19 mouse cellular contexts compared by ENCODE assay signal in the genomic region with DNA sequence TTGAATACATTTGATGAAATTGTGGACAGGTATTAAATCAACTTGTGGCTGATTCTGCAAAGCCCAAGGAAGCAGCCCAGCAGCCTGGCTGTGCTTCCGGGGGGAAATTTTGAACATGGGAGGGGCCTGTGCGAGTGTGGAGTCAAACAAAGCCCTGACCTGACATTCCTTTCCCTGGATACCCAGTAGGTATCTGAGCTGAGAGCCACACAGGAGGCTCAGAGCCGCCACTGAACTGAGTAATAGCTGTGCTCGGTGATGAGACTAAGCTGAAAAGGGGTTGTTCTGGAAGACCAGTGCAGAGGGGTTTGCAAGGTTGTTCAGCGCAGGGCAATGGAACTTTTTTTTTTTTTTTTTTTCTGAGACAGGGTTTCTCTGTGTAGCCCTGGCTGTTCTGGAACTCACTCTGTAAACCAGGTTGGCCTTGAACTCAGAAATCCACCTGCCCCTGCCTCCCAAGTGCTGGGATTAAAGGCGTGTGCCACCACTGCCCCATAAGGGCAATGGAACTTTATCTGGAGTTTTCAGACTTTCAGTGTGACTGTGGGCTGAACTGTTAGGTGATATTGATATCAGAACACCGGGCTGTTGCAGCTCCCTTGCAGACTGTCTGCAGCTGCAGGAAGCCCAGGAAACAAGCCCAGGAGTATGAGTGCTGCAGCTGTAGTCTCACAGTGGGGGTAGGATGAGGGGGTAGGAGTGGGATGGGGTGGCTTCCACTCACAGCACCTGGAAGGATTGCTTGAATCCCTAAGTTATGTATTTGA. TPM values are rescaled to one million over a fixed set of nuclear protein-coding genes. Genes with fewer than 3 reads are reported as not detected.
DNase-seq lines count a peak whose midpoint lies in the region; ATAC-seq and TF ChIP-seq lines count a peak whose summit lies in the region.
"Had no signal": no experiment of that assay in that cellular context is flagged by ENCODE, and none has a peak within 500 bp of the region (broad histone marks: within the 10 kb centered on the region; RNA-seq: fewer than 3 reads in every experiment).

No protein-coding gene starts in this region.

- H3K9me3 ChIP-seq in lung, postnatal 0 days (ENCODE audit: low read length), result no peaks in the 10 kb centered on the region
- H3K9me3 ChIP-seq in embryonic facial prominence, embryonic 10.5 days, result peaks cover under 1% of the 10 kb centered on the region; the same call in 1 of the 2 replicates
- H3K9me3 ChIP-seq: embryonic facial prominence, embryonic 13.5 days had no signal

- ATAC-seq in lung, postnatal 0 days, result peak; percentile 26; the same call in 1 of the 2 replicates
- ATAC-seq: forebrain, postnatal 0 days had no signal

- DNase-seq in lung, postnatal 0 days (ENCODE audit: low spot score), result no peak
- DNase-seq in lung, postnatal 14 days, result no peak
- DNase-seq in embryonic facial prominence, embryonic 10.5 days (ENCODE audit: low spot score), result peak; percentile 43
- peak; percentile 17 for DNase-seq in lung, postnatal 36 days
- no peak for DNase-seq in layer of hippocampus, postnatal 10 days (ENCODE audit: low spot score in 2 of 2)
- DNase-seq in frontal cortex, postnatal 25 days (ENCODE audit: low spot score in 2 of 2), result no peak
- no peak for DNase-seq in left cerebral cortex, postnatal 36 days (ENCODE audit: low spot score in 2 of 2)
- DNase-seq: cerebellum, adult 11-12 months; forebrain, postnatal 0 days; kidney, adult 11 months; right cerebral cortex, adult 18-20 months; thymus, postnatal 36 days had no signal

- no peak overlapping the region for H3K4me3 ChIP-seq in lung, postnatal 0 days (ENCODE audit: low read depth, low read length)
- no peak overlapping the region for H3K4me3 ChIP-seq in embryonic facial prominence, embryonic 10.5 days
- H3K4me3 ChIP-seq: embryonic facial prominence, embryonic 13.5 days had no signal

- no peak for TF ChIP-seq EP300 in lung, postnatal 0 days (IDR thresholded peaks at IDR 0.05)

- intact Hi-C loops in left cerebral cortex, postnatal 36 days (cut with DNase I), result no loop called here

- no peaks in the 10 kb centered on the region for H3K4me1 ChIP-seq in lung, postnatal 0 days (ENCODE audit: insufficient read depth, low read depth, low read length)
- peaks cover 34% of the 10 kb centered on the region for H3K4me1 ChIP-seq in embryonic facial prominence, embryonic 10.5 days

- no peak overlapping the region for H3K4me2 ChIP-seq in lung, postnatal 0 days (replicated peaks; ENCODE audit: low read depth, low read length)
- H3K4me2 ChIP-seq: embryonic facial prominence, embryonic 13.5 days had no signal

- TF ChIP-seq CTCF in lung, postnatal 0 days (IDR thresholded peaks at IDR 0.05), result no peak

- no peak overlapping the region for H3K27ac ChIP-seq in lung, postnatal 0 days (ENCODE audit: low read length)
- H3K27ac ChIP-seq in embryonic facial prominence, embryonic 10.5 days (replicated peaks), result peak overlapping the region; percentile 67
- H3K27ac ChIP-seq: embryonic facial prominence, embryonic 13.5 days had no signal

- H3K27me3 ChIP-seq in lung, postnatal 0 days (replicated peaks; ENCODE audit: insufficient read depth, low read length), result no peaks in the 10 kb centered on the region
- H3K27me3 ChIP-seq in embryonic facial prominence, embryonic 10.5 days (replicated peaks; ENCODE audit: low read depth, poor library complexity, severe bottlenecking), result no peaks in the 10 kb centered on the region
- H3K27me3 ChIP-seq: embryonic facial prominence, embryonic 13.5 days had no signal

- no peaks in the 10 kb centered on the region for H3K36me3 ChIP-seq in lung, postnatal 0 days (ENCODE audit: insufficient read depth, low read length)
- H3K36me3 ChIP-seq in embryonic facial prominence, embryonic 10.5 days (replicated peaks), result no peaks in the 10 kb centered on the region
- H3K36me3 ChIP-seq: embryonic facial prominence, embryonic 13.5 days had no signal

- WGBS in lung, postnatal 0 days, result 32% methylated on average over 7 of the region's 7 CpGs
- 42% methylated on average over 7 of the region's 7 CpGs for WGBS in embryonic facial prominence, embryonic 10.5 days

- H3K9ac ChIP-seq in lung, postnatal 0 days (replicated peaks; ENCODE audit: low read depth), result no peak overlapping the region
- H3K9ac ChIP-seq: embryonic facial prominence, embryonic 13.5 days; forebrain, postnatal 0 days had no signal

RNA-seq across cellular contexts. Expression of a gene that starts 25.2 kb away (rescaled TPM):
- polyA plus RNA-seq in lung, postnatal 0 days (2015; fragmentation: Nextera tagmentation; extraction: Ambion mirVana), result not detected in 2 replicates
- polyA plus RNA-seq in embryonic facial prominence, embryonic 10.5 days (2016; fragmentation: Nextera tagmentation; extraction: Ambion mirVana), result not detected in 2 replicates
- not detected for total RNA-seq in layer of hippocampus, postnatal 10 days (2021)
- not detected for total RNA-seq in left cerebral cortex, postnatal 36 days (2021)
- total RNA-seq: adrenal gland, postnatal 4 days; forebrain, postnatal 0 days; gastrocnemius, postnatal 4 days; layer of hippocampus, adult 18-20 months; left cerebral cortex, postnatal 14 days had no signal
- polyA plus RNA-seq: embryonic facial prominence, embryonic 13.5 days; forebrain, postnatal 0 days; heart, postnatal 0 days; neural tube, embryonic 11.5 days had no signal

RNA-seq across cellular contexts. Expression of a gene that starts 33.1 kb away (rescaled TPM):
- polyA plus RNA-seq in lung, postnatal 0 days (2015; fragmentation: Nextera tagmentation; extraction: Ambion mirVana), result 12.8 and 34.0 TPM in 2 replicates
- polyA plus RNA-seq in embryonic facial prominence, embryonic 10.5 days (2016; fragmentation: Nextera tagmentation; extraction: Ambion mirVana), result 1.0 and 1.6 TPM in 2 replicates
- 10 to 100 TPM; 11.5 to 13.6 TPM for total RNA-seq in layer of hippocampus, postnatal 10 days (2021)
- 10 to 100 TPM in 1 of 2 experiments, 1 to 10 TPM in 1; 7.1 to 11.3 TPM for total RNA-seq in left cerebral cortex, postnatal 36 days (2021)

Comparison
In these comparisons a context has a peak if more than half of its experiments do, and no peak if none do; other contexts are left out.
1. DNase-seq: peak in embryonic facial prominence, embryonic 10.5 days (single experiment) and lung, postnatal 36 days (single experiment); none in lung, postnatal 0 days (single experiment), lung, postnatal 14 days (single experiment), layer of hippocampus, postnatal 10 days (0 of 2), frontal cortex, postnatal 25 days (0 of 2) and left cerebral cortex, postnatal 36 days (0 of 2).